Mouse (Mus musculus): ENCODE results near the gene Gstk1. TPM values are rescaled to one million over a fixed set of nuclear protein-coding genes. Genes with fewer than 3 reads are reported as not detected.

Gene Gstk1
- polyA plus RNA-seq, 1 experiment, result 14.8 TPM

DNA sequence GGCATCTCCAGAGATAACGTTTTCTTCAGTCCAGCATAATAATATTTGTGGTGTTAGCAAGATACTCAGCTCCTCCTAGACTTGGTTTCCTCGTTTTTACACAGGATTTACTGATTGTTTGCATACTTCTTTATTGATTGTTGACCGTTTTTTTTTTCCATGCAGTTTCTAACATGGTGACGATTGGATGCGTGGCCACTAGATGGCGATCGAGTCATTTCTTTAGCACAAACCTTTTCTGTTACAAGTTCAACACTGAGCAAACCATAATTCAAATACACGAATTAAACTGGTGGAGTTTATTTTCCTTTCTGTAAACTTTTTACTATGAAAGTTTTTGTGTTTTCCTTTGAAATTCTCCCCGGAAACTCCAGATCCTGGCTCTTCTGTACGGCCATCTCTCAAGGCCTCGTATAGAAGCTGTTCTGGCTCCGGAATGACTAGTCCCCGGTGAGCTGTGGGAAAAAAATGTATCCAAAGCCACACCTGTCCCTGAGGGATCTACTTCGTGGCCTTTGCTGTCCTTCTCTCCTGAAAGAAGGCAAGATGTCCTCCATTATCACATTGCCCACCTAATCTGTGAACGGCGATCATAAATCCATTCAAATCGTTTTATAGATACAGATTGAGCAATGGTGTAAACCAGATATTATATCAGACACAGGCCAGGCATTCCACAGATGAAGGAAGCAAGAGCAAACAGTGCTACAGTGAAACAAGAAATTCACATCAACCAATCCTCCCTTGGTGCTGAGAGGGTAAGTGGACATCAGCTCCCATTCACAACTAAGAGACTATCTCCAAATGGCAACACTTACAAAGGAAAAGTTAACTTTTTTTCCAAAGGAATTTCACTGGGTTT lies 18.3 kb upstream of the Gstk1 start:
- no peaks in the 10 kb centered on the region for H3K27me3 ChIP-seq (ENCODE audit: control insufficient read depth, insufficient read depth, low read length, poor library complexity, severe bottlenecking)
- H3K36me3 ChIP-seq (ENCODE audit: control insufficient read depth, insufficient read depth, low read length, poor library complexity, severe bottlenecking), result no peaks in the 10 kb centered on the region
- H3K4me3 ChIP-seq (ENCODE audit: low read depth, low read length), result no peak overlapping the region
- H3K9ac ChIP-seq (ENCODE audit: low read depth, poor library complexity, severe bottlenecking), result no peak overlapping the region
- no peak for TF ChIP-seq CTCF (IDR thresholded peaks at IDR 0.05; ENCODE audit: low read depth, low read length)
- no peak for TF ChIP-seq EP300 (IDR thresholded peaks at IDR 0.05; ENCODE audit: insufficient read depth, low read depth, low read length)
- TF ChIP-seq POLR2A (IDR thresholded peaks at IDR 0.05; ENCODE audit: insufficient read depth, low read length), result no peak
- no peak overlapping the region for H3K27ac ChIP-seq (ENCODE audit: insufficient read depth, low read length)
- H3K4me1 ChIP-seq (ENCODE audit: control insufficient read depth, insufficient read depth, low read length), result no peaks in the 10 kb centered on the region
- H3K9me3 ChIP-seq (replicated peaks; ENCODE audit: control insufficient read depth, insufficient read depth, low read length, poor library complexity, severe bottlenecking), result no peaks in the 10 kb centered on the region

DNA sequence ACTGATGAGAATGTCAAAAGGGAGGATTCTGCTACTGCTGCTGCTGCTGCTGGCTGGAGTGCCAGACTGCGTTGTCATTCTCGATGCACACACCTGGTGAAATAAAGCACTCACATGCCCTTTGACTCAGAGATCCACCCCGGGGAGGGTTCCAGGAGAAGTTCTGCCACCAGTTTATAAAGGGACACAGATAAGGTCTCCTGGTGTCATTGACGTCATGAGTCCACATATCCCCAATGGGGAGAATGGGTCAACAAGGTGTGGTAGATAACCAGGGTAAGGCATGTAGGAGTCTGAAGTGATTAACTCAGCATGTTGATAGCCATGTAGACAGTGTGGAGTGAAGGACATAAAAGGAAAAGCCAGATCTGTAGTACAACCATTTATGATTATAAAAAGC lies 16.1 kb upstream of the Gstk1 start:
- no peaks in the 10 kb centered on the region for H3K9me3 ChIP-seq (replicated peaks; ENCODE audit: control insufficient read depth, insufficient read depth, low read length, poor library complexity, severe bottlenecking)
- H3K4me3 ChIP-seq (ENCODE audit: low read depth, low read length), result no peak overlapping the region
- TF ChIP-seq POLR2A (IDR thresholded peaks at IDR 0.05; ENCODE audit: insufficient read depth, low read length), result no peak
- TF ChIP-seq EP300 (IDR thresholded peaks at IDR 0.05; ENCODE audit: insufficient read depth, low read depth, low read length), result no peak
- TF ChIP-seq CTCF (IDR thresholded peaks at IDR 0.05; ENCODE audit: low read depth, low read length), result no peak
- no peak overlapping the region for H3K27ac ChIP-seq (ENCODE audit: insufficient read depth, low read length)
- no peaks in the 10 kb centered on the region for H3K4me1 ChIP-seq (ENCODE audit: control insufficient read depth, insufficient read depth, low read length)
- H3K36me3 ChIP-seq (ENCODE audit: control insufficient read depth, insufficient read depth, low read length, poor library complexity, severe bottlenecking), result no peaks in the 10 kb centered on the region
- no peak overlapping the region for H3K9ac ChIP-seq (ENCODE audit: low read depth, poor library complexity, severe bottlenecking)
- no peaks in the 10 kb centered on the region for H3K27me3 ChIP-seq (ENCODE audit: control insufficient read depth, insufficient read depth, low read length, poor library complexity, severe bottlenecking)

DNA sequence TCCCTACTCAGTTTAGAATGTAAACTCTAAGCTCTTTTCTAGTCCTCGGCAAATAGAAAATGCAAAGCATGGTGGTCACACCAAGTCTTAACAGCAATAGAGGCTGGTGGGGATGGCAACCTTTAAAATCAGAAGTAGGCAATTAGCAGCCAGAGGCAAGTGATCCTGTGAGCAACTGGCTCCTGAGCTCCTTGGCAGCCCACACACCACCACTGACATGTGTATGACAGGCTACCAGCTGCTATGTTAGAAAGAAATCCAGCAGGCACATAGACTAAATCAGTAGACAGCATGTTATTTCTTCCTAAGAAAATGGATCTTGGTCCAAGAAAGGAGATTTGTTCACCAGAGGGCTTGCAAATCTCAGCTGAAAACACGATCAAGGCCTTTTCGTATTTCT lies 14.5 kb upstream of the Gstk1 start:
- Histone ChIP-seq H3K27ac (ENCODE audit: insufficient read depth, low read length) (no peak overlapping the region), H3K27me3 (ENCODE audit: control insufficient read depth, insufficient read depth, low read length, poor library complexity, severe bottlenecking) (no peaks in the 10 kb centered on the region), H3K9ac (ENCODE audit: low read depth, poor library complexity, severe bottlenecking) (no peak overlapping the region), H3K4me1 (ENCODE audit: control insufficient read depth, insufficient read depth, low read length) (no peaks in the 10 kb centered on the region), H3K36me3 (ENCODE audit: control insufficient read depth, insufficient read depth, low read length, poor library complexity, severe bottlenecking) (no peaks in the 10 kb centered on the region), H3K9me3 (replicated peaks; ENCODE audit: control insufficient read depth, insufficient read depth, low read length, poor library complexity, severe bottlenecking) (no peaks in the 10 kb centered on the region), H3K4me3 (ENCODE audit: low read depth, low read length) (no peak overlapping the region)
- TF ChIP-seq EP300 (IDR thresholded peaks at IDR 0.05; ENCODE audit: insufficient read depth, low read depth, low read length), result no peak
- no peak for TF ChIP-seq POLR2A (IDR thresholded peaks at IDR 0.05; ENCODE audit: insufficient read depth, low read length)
- no peak for TF ChIP-seq CTCF (IDR thresholded peaks at IDR 0.05; ENCODE audit: low read depth, low read length)

DNA sequence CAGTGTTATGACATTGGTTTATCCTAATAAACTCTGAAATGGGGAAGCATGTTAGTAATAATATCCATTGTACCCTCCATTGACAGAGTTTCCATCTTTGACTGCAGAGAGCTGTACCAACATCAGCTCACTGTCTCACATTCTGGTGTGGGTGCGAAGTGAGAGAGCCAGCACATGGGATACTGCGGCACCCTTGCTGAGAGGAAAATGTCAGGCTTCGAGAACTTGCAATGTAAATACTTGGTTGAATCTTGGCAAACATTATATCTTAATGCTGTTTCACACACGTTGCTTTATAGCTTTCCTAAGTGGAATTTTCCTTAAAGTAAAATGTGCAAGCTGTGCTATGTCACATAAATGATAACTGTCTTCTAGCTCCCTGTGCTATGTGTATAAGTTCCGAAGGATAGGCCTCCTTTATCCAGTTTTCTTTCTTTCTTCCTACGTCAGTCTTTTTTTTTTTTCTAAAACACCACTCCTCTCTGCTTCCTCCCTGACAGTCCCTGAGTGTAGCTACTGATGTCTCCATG lies 8.4 kb upstream of the Gstk1 start:
- Histone ChIP-seq H3K9me3 (replicated peaks; ENCODE audit: control insufficient read depth, insufficient read depth, low read length, poor library complexity, severe bottlenecking) (no peaks in the 10 kb centered on the region), H3K36me3 (ENCODE audit: control insufficient read depth, insufficient read depth, low read length, poor library complexity, severe bottlenecking) (no peaks in the 10 kb centered on the region), H3K9ac (ENCODE audit: low read depth, poor library complexity, severe bottlenecking) (no peak overlapping the region), H3K27ac (ENCODE audit: insufficient read depth, low read length) (no peak overlapping the region), H3K4me3 (ENCODE audit: low read depth, low read length) (no peak overlapping the region), H3K4me1 (ENCODE audit: control insufficient read depth, insufficient read depth, low read length) (no peaks in the 10 kb centered on the region), H3K27me3 (ENCODE audit: control insufficient read depth, insufficient read depth, low read length, poor library complexity, severe bottlenecking) (no peaks in the 10 kb centered on the region)
- no peak for TF ChIP-seq EP300 (IDR thresholded peaks at IDR 0.05; ENCODE audit: insufficient read depth, low read depth, low read length)
- TF ChIP-seq POLR2A (IDR thresholded peaks at IDR 0.05; ENCODE audit: insufficient read depth, low read length), result no peak
- TF ChIP-seq CTCF (IDR thresholded peaks at IDR 0.05; ENCODE audit: low read depth, low read length), result no peak

DNA sequence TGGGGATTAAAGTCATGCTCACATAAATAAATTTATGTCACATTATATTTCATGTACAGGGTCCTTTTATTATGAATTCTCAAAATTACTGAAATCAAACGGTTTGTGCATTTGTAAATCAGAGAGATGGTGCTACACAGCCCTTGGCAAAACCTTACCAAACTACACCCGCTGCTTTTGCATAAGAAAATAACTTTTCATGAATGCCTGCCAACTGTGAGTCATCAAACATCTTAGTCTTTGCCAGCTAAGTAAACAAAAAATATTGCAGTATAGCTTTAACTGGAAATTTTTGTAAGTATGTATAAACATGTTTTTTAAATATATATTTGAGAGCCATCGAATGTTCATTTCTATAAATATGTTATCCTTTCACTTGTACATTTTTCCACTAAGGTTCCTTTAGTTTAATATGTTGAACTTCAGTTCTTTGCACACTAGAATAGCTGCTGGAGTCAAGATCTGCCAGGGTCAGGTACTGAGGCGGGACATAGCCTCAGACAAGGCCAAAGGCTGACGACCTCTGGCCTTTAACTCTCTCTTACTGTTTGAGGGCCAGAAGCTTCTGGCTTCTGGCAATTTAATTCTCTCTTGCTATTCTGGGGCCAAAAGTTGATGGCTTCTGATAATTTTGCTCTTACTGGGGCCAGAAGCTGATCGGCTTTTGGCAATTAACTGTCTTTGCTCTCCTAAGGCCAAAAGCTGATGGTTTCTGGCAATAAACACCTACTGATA lies 4.3 kb upstream of the Gstk1 start:
- H3K9me3 ChIP-seq (replicated peaks; ENCODE audit: control insufficient read depth, insufficient read depth, low read length, poor library complexity, severe bottlenecking), result no peaks in the 10 kb centered on the region
- H3K36me3 ChIP-seq (ENCODE audit: control insufficient read depth, insufficient read depth, low read length, poor library complexity, severe bottlenecking), result no peaks in the 10 kb centered on the region
- H3K9ac ChIP-seq (ENCODE audit: low read depth, poor library complexity, severe bottlenecking), result no peak overlapping the region
- no peak overlapping the region for H3K27ac ChIP-seq (ENCODE audit: insufficient read depth, low read length)
- no peak overlapping the region for H3K4me3 ChIP-seq (ENCODE audit: low read depth, low read length)
- no peaks in the 10 kb centered on the region for H3K27me3 ChIP-seq (ENCODE audit: control insufficient read depth, insufficient read depth, low read length, poor library complexity, severe bottlenecking)
- no peaks in the 10 kb centered on the region for H3K4me1 ChIP-seq (ENCODE audit: control insufficient read depth, insufficient read depth, low read length)
- TF ChIP-seq CTCF (IDR thresholded peaks at IDR 0.05; ENCODE audit: low read depth, low read length) (no peak), POLR2A (IDR thresholded peaks at IDR 0.05; ENCODE audit: insufficient read depth, low read length) (no peak), EP300 (IDR thresholded peaks at IDR 0.05; ENCODE audit: insufficient read depth, low read depth, low read length) (no peak)

Data from ES-Bruce4 (cell line).